Mouse (Mus musculus) intestine, embryonic 14.5 days (tissue): ENCODE data around the gene Gstm6. TPM values are rescaled to one million over a fixed set of nuclear protein-coding genes. Genes with fewer than 3 reads are reported as not detected.

Source experiments
- ATAC-seq: fragments of 200-750 bp; cut with Nextera tagmentation; replicated peaks from 2 replicates; pipeline ENCODE4 v1.8.0; 2017; ENCODE audit warnings: low read depth, moderate number of reproducible peaks, moderate TSS enrichment, moderate library complexity; ENCODE audit not compliant: low FRiP score, low TSS enrichment
- DNase-seq: peaks from one replicate; pipeline ENCODE4 v3.0.0-alpha.2; 2018; ENCODE audit warnings: low spot score
- H3K27ac ChIP-seq: fragments of 300-500 bp; sonication (generic); 2 replicates; pipeline ENCODE4 v1.5.1; 2014; ENCODE audit warnings: low read depth, mild to moderate bottlenecking, control low read depth
- H3K27me3 ChIP-seq: fragments of 300-500 bp; sonication (generic); replicated peaks from 2 replicates; pipeline ENCODE4 v1.6.1; 2014; ENCODE audit warnings: low read length, control low read depth; ENCODE audit not compliant: control insufficient read depth, insufficient read depth
- H3K36me3 ChIP-seq: fragments of 300-500 bp; sonication (generic); 2 replicates; pipeline ENCODE4 v1.6.1; 2014; ENCODE audit warnings: low read length, control low read depth; ENCODE audit not compliant: control insufficient read depth, insufficient read depth
- H3K4me1 ChIP-seq: fragments of 300-500 bp; sonication (generic); replicated peaks from 2 replicates; pipeline ENCODE4 v1.6.1; 2014; ENCODE audit warnings: low read length, control low read depth, mixed read lengths; ENCODE audit not compliant: control insufficient read depth, insufficient read depth
- H3K4me2 ChIP-seq: fragments of 300-500 bp; sonication (generic); 2 replicates; pipeline ENCODE4 v1.6.1; 2014; ENCODE audit warnings: low read length
- H3K4me3 ChIP-seq: fragments of 300-500 bp; sonication (generic); 2 replicates; pipeline ENCODE4 v1.5.1; 2014; ENCODE audit warnings: low read depth, low read length, control low read depth, mixed read lengths
- H3K9ac ChIP-seq: fragments of 300-500 bp; sonication (generic); 2 replicates; pipeline ENCODE4 v1.6.1; 2014; ENCODE audit warnings: mild to moderate bottlenecking, low read length
- H3K9me3 ChIP-seq: fragments of 300-500 bp; sonication (generic); 2 replicates; pipeline ENCODE4 v1.6.1; 2016; ENCODE audit warnings: low read length, control low read depth; ENCODE audit not compliant: control insufficient read depth
- WGBS: fragments of 180-500 bp; shearing (Covaris S2); extraction: QIAGEN DNeasy Blood & Tissue Kit; methylation state at CpG from one replicate; pipeline ENCODE4 v1.1.7; 2014; 5-methylcytosine and 5-hydroxymethylcytosine counted together
- polyA plus RNA-seq: library from polyadenylated mRNA; unstranded; fragments of >200 nt; fragmentation: Nextera tagmentation; extraction: Ambion mirVana; gene quantifications from 2 replicates; pipeline ENCODE4 v1.2.1, GENCODE M21; 2014

Gstm6 gene
- polyA plus RNA-seq, 1 experiment from 2014 or later, result 11.6 TPM

- no peak overlapping the region for H3K27ac ChIP-seq
- DNase-seq, result no peak
- ATAC-seq, result no peak
- H3K9me3 ChIP-seq, result no peaks in the 10 kb centered on the region
- H3K27me3 ChIP-seq, result no peaks in the 10 kb centered on the region
- 90% methylated on average over 3 of the region's 3 CpGs for WGBS
- no peaks in the 10 kb centered on the region for H3K36me3 ChIP-seq
- H3K4me2 ChIP-seq, result no peak overlapping the region
- no peak overlapping the region for H3K4me3 ChIP-seq
- no peak overlapping the region for H3K9ac ChIP-seq
- no peaks in the 10 kb centered on the region for H3K4me1 ChIP-seq
Observed at GRCm38 (mm10) chr3:107927841-107928240, 15.7 kb downstream of the Gstm6 start.

GRCm38 (mm10) chr3:107925335-107925734 is 18.2 kb downstream of the Gstm6 start:
- H3K4me1 ChIP-seq, result no peaks in the 10 kb centered on the region
- no peak overlapping the region for H3K27ac ChIP-seq
- no peaks in the 10 kb centered on the region for H3K27me3 ChIP-seq
- ATAC-seq (no peak), DNase-seq (no peak)
- no peak overlapping the region for H3K4me3 ChIP-seq
- no peak overlapping the region for H3K4me2 ChIP-seq
- 88% methylated on average over 3 of the region's 3 CpGs for WGBS
- no peaks in the 10 kb centered on the region for H3K9me3 ChIP-seq
- H3K36me3 ChIP-seq, result no peaks in the 10 kb centered on the region
- H3K9ac ChIP-seq, result no peak overlapping the region

GRCm38 (mm10) chr3:107920348-107920747 is 23.2 kb downstream of the Gstm6 start:
- H3K27ac ChIP-seq, result no peak overlapping the region
- ATAC-seq (no peak), DNase-seq (no peak)
- H3K4me1 ChIP-seq, result no peaks in the 10 kb centered on the region
- H3K4me2 ChIP-seq, result no peak overlapping the region
- no peaks in the 10 kb centered on the region for H3K9me3 ChIP-seq
- no peaks in the 10 kb centered on the region for H3K36me3 ChIP-seq
- H3K9ac ChIP-seq, result no peak overlapping the region
- no peak overlapping the region for H3K4me3 ChIP-seq
- 90% methylated on average over 5 of the region's 5 CpGs for WGBS
- H3K27me3 ChIP-seq, result no peaks in the 10 kb centered on the region

GRCm38 (mm10) chr3:107917783-107918408 is 25.7 kb downstream of the Gstm6 start:
- H3K27ac ChIP-seq, result no peak overlapping the region
- no peaks in the 10 kb centered on the region for H3K27me3 ChIP-seq
- H3K4me1 ChIP-seq, result no peaks in the 10 kb centered on the region
- 64% methylated on average over 7 of the region's 7 CpGs for WGBS
- peak; percentile 75 for DNase-seq
- no peaks in the 10 kb centered on the region for H3K9me3 ChIP-seq
- H3K4me2 ChIP-seq, result no peak overlapping the region
- no peak overlapping the region for H3K4me3 ChIP-seq
- H3K9ac ChIP-seq, result no peak overlapping the region
- no peaks in the 10 kb centered on the region for H3K36me3 ChIP-seq
- ATAC-seq, result 0 out of 2 replicates have a peak, but pooled peaks have one; percentile 66

- no peak overlapping the region for H3K27ac ChIP-seq
- no peaks in the 10 kb centered on the region for H3K36me3 ChIP-seq
- DNase-seq, result no peak
- H3K4me3 ChIP-seq, result no peak overlapping the region
- H3K9me3 ChIP-seq, result no peaks in the 10 kb centered on the region
- H3K4me1 ChIP-seq, result no peaks in the 10 kb centered on the region
- 80% methylated on average over 3 of the region's 3 CpGs for WGBS
- no peak for ATAC-seq
- no peak overlapping the region for H3K4me2 ChIP-seq
- H3K9ac ChIP-seq, result no peak overlapping the region
- no peaks in the 10 kb centered on the region for H3K27me3 ChIP-seq
Observed at GRCm38 (mm10) chr3:107917097-107917496, 26.5 kb downstream of the Gstm6 start.

GRCm38 (mm10) chr3:107916674-107917073 is 26.9 kb downstream of the Gstm6 start:
- Histone ChIP-seq H3K9ac (no peak overlapping the region), H3K9me3 (no peaks in the 10 kb centered on the region), H3K27ac (no peak overlapping the region), H3K36me3 (no peaks in the 10 kb centered on the region), H3K4me3 (no peak overlapping the region), H3K27me3 (no peaks in the 10 kb centered on the region), H3K4me2 (no peak overlapping the region), H3K4me1 (no peaks in the 10 kb centered on the region)
- no peak for DNase-seq
- 75% methylated on average over 15 of the region's 15 CpGs for WGBS
- no peak for ATAC-seq

- no peaks in the 10 kb centered on the region for H3K9me3 ChIP-seq
- H3K4me1 ChIP-seq, result no peaks in the 10 kb centered on the region; the same call in 1 of the 2 replicates
- H3K36me3 ChIP-seq, result no peaks in the 10 kb centered on the region
- no peak for ATAC-seq
- H3K27me3 ChIP-seq, result no peaks in the 10 kb centered on the region
- no peak overlapping the region for H3K4me3 ChIP-seq
- DNase-seq, result no peak
- no peak overlapping the region for H3K4me2 ChIP-seq
- WGBS, result 68% methylated on average over 6 of the region's 6 CpGs
- H3K9ac ChIP-seq, result no peak overlapping the region
- no peak overlapping the region for H3K27ac ChIP-seq
Observed at GRCm38 (mm10) chr3:107905942-107906341, 37.6 kb downstream of the Gstm6 start.

GRCm38 (mm10) chr3:107900955-107901673 is 42.4 kb downstream of the Gstm6 start:
- no peak overlapping the region for H3K27ac ChIP-seq
- 62% methylated on average over 11 of the region's 11 CpGs for WGBS
- ATAC-seq, result no peak

GRCm38 (mm10) chr3:107898691-107899090 is 44.9 kb downstream of the Gstm6 start:
- Histone ChIP-seq H3K9me3 (no peaks in the 10 kb centered on the region), H3K27ac (no peak overlapping the region), H3K36me3 (peaks cover 21% of the 10 kb centered on the region), H3K4me3 (no peak overlapping the region), H3K9ac (no peak overlapping the region), H3K4me1 (peaks cover 3% of the 10 kb centered on the region; the same call in 1 of the 2 replicates), H3K27me3 (no peaks in the 10 kb centered on the region), H3K4me2 (no peak overlapping the region)
- no peak for ATAC-seq
- 96% methylated on average over 13 of the region's 13 CpGs for WGBS
- no peak for DNase-seq

More at GRCm38 (mm10) chr3:107900955-107901673, 42.4 kb downstream of the Gstm6 start:
- Histone ChIP-seq H3K9me3 (no peaks in the 10 kb centered on the region), H3K4me1 (no peaks in the 10 kb centered on the region), H3K27me3 (no peaks in the 10 kb centered on the region), H3K36me3 (peaks cover 19% of the 10 kb centered on the region), H3K4me3 (no peak overlapping the region), H3K9ac (no peak overlapping the region), H3K4me2 (no peak overlapping the region)
- DNase-seq, result no peak
